Mouse (Mus musculus) cerebellum, adult 8-10 months (tissue): Measurements from ENCODE around the gene Otx2.

Experiments used
- DNase-seq: peaks from one replicate; pipeline ENCODE4 v3.0.0; 2022

Otx2 gene

GRCm38 (mm10) chr14:48668051-48668481, 5.6 kb downstream of the Otx2 start:
- peak; percentile 27 for DNase-seq

GRCm38 (mm10) chr14:48667396-48667795, 6.2 kb downstream of the Otx2 start:
- DNase-seq, result peak; percentile 44

- DNase-seq, result no peak
These were observed 6.8 kb downstream of the Otx2 start for GRCm38 (mm10) chr14:48666771-48667170.

GRCm38 (mm10) chr14:48665816-48666661, 7.6 kb downstream of the Otx2 start:
- DNase-seq, result peak; percentile 45

GRCm38 (mm10) chr14:48664841-48665815, 8.5 kb downstream of the Otx2 start:
- DNase-seq, result peak; percentile 32

GRCm38 (mm10) chr14:48664001-48664810, 9.4 kb downstream of the Otx2 start:
- DNase-seq, result no peak

GRCm38 (mm10) chr14:48663531-48663930, 10.1 kb downstream of the Otx2 start:
- no peak for DNase-seq

- no peak for DNase-seq
These were observed 10.9 kb downstream of the Otx2 start for GRCm38 (mm10) chr14:48662568-48663236.

- no peak for DNase-seq
These were observed 11.7 kb downstream of the Otx2 start for GRCm38 (mm10) chr14:48661646-48662567.

GRCm38 (mm10) chr14:48661151-48661550, 12.5 kb downstream of the Otx2 start:
- no peak for DNase-seq

GRCm38 (mm10) chr14:48660593-48660992, 13.0 kb downstream of the Otx2 start:
- DNase-seq, result no peak

GRCm38 (mm10) chr14:48659661-48660060, 14.0 kb downstream of the Otx2 start:
- DNase-seq, result no peak

- DNase-seq, result no peak
These were observed 16.4 kb downstream of the Otx2 start for GRCm38 (mm10) chr14:48657241-48657640.

- no peak for DNase-seq
These were observed 16.9 kb downstream of the Otx2 start for GRCm38 (mm10) chr14:48656711-48657110.

GRCm38 (mm10) chr14:48655792-48656550, 17.6 kb downstream of the Otx2 start:
- no peak for DNase-seq

GRCm38 (mm10) chr14:48655073-48655791, 18.4 kb downstream of the Otx2 start:
- no peak for DNase-seq

GRCm38 (mm10) chr14:48654551-48655072, 19.0 kb downstream of the Otx2 start:
- no peak for DNase-seq

- DNase-seq, result no peak
These were observed 19.7 kb downstream of the Otx2 start for GRCm38 (mm10) chr14:48653676-48654510.
